Mouse (Mus musculus) neural tube, embryonic 13.5 days (tissue): ENCODE results near the gene Tekt1. TPM values are rescaled to one million over a fixed set of nuclear protein-coding genes. Genes with fewer than 3 reads are reported as not detected.
A peak's percentile ranks its signal among the peaks of the same experiment; 100 is the strongest.

Source experiments
- ATAC-seq: fragments of 200-750 bp; cut with Nextera tagmentation; 2 replicates; pipeline ENCODE4 v1.8.0; 2017; ENCODE audit warnings: low read depth, mild to moderate bottlenecking, moderate TSS enrichment, moderate library complexity
- H3K27ac ChIP-seq: fragments of 300-500 bp; sonication (generic); replicated peaks from 2 replicates; pipeline ENCODE4 v1.5.1; 2015; ENCODE audit warnings: moderate library complexity, mild to moderate bottlenecking, inconsistent platforms
- H3K27me3 ChIP-seq: fragments of 300-500 bp; sonication (generic); 2 replicates; pipeline ENCODE4 v1.6.1; 2015; ENCODE audit warnings: mild to moderate bottlenecking, inconsistent platforms
- H3K36me3 ChIP-seq: fragments of 300-500 bp; sonication (generic); 2 replicates; pipeline ENCODE4 v1.6.1; 2015; ENCODE audit warnings: mild to moderate bottlenecking, inconsistent platforms
- H3K4me1 ChIP-seq: fragments of 300-500 bp; sonication (generic); replicated peaks from 2 replicates; pipeline ENCODE4 v1.6.1; 2015; ENCODE audit warnings: inconsistent platforms
- H3K4me2 ChIP-seq: fragments of 300-500 bp; sonication (generic); 2 replicates; pipeline ENCODE4 v1.6.1; 2015; ENCODE audit warnings: inconsistent platforms, mild to moderate bottlenecking, moderate library complexity
- H3K4me3 ChIP-seq: fragments of 300-500 bp; sonication (generic); 2 replicates; pipeline ENCODE4 v1.5.1; 2015; ENCODE audit warnings: mild to moderate bottlenecking, inconsistent platforms
- H3K9ac ChIP-seq: fragments of 300-500 bp; sonication (generic); 2 replicates; pipeline ENCODE4 v1.6.1; 2015; ENCODE audit warnings: moderate library complexity, mild to moderate bottlenecking, inconsistent platforms
- H3K9me3 ChIP-seq: fragments of 300-500 bp; sonication (generic); 2 replicates; pipeline ENCODE4 v1.6.1; 2016; ENCODE audit warnings: inconsistent platforms
- WGBS: fragments of 180-500 bp; shearing (Covaris S2); methylation state at CpG from one replicate; pipeline ENCODE4 v1.1.7; 2015; 5-methylcytosine and 5-hydroxymethylcytosine counted together
- polyA plus RNA-seq: library from polyadenylated mRNA; unstranded; fragments of >200 nt; fragmentation: Nextera tagmentation; extraction: Ambion mirVana; gene quantifications from 2 replicates; pipeline ENCODE4 v1.2.1, GENCODE M21; 2015

Gene Tekt1
- polyA plus RNA-seq, 1 experiment from 2014 or later = 7.0 TPM

DNA sequence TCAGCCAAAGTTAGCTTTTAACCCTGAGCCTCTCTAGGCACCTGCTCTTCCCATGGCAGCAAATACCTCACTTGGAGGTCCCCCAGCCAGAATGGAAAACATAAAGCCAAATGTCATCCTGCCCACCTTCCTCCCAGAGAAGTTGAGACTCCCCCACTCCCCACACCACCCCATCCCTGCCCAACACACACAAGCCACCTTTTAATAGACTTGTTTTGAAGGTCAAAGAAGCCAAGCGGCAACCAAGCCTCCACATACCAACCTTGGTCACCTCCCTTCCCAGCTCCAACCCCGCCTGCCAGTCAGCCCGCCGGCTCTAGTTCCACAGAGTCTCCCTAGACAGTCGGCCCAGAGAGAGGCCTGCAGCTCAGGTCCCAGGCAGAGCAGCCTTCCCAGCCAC, 39.8 kb upstream of the Tekt1 start:
- WGBS = 70% methylated on average over 5 of the region's 5 CpGs
- no peak overlapping the region for H3K27ac ChIP-seq

DNA sequence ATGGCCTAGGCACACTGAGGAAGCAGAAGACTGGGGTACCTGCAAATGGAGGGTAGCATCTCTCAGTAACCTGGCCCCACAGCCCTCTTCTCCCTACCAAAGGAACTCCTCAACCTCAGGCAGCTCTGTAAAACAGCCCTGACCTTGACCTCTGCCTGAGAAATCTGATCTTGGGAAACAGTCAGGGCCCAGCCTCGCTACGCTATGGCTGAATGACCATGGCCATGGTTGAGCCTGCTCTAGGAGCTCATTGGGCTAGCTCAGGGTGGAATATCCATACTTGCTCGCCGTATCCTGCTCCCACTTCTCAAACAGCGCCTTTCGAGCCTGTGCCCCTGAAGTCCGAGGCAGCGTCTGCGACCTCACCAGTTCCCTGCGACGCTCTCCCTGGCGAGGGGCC, 38.8 kb upstream of the Tekt1 start:
- H3K27me3 ChIP-seq = no peaks in the 10 kb centered on the region
- H3K9ac ChIP-seq = no peak overlapping the region
- no peak overlapping the region for H3K4me2 ChIP-seq
- H3K27ac ChIP-seq = no peak overlapping the region
- H3K4me1 ChIP-seq = no peaks in the 10 kb centered on the region
- 85% methylated on average over 12 of the region's 12 CpGs for WGBS
- no peaks in the 10 kb centered on the region for H3K36me3 ChIP-seq
- no peak overlapping the region for H3K4me3 ChIP-seq
- H3K9me3 ChIP-seq = no peaks in the 10 kb centered on the region
- no peak for ATAC-seq

More for the DNA sequence above, 39.8 kb upstream of the Tekt1 start:
- no peaks in the 10 kb centered on the region for H3K36me3 ChIP-seq
- H3K27me3 ChIP-seq = 0 out of 2 replicates have a peak, but pooled peaks cover 5% of the 10 kb centered on the region
- H3K4me1 ChIP-seq = peaks cover 5% of the 10 kb centered on the region
- no peaks in the 10 kb centered on the region for H3K9me3 ChIP-seq
- no peak overlapping the region for H3K9ac ChIP-seq
- no peak overlapping the region for H3K4me3 ChIP-seq
- H3K4me2 ChIP-seq = no peak overlapping the region
- no peak for ATAC-seq

DNA sequence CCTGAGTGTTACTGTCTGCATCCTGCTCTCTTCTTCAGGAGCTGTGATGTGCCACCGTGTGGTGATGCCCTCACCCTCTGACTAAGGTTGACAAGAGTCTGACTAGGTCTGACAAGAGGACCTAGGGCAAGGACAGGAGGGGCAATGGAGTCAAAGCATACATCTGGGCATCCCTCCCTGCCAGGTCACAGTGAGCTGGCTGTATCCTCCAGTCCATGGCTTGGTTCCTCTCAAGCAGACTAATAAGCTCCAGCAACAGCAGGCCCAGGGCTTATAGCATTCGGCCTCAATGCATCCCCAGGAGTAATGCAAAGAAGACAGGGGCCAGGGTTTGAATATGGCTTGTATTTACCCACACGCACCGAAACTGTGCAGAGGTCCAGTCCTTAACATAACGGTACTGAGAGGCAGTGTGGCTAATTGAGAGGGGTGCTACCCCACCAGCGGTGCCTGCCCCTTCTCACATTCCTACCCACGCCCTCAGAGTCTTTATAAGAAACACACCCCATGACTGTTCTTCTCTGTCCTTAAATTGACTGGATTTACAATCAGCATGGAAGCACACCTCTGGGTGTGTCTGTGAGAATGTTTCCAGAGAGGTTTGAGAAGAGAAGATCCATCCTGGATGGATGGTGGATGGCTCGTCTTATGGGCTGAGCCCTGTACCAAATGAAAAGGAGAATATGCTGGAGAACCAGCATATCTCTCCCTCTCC, 35.7 kb upstream of the Tekt1 start:
- peaks cover 7% of the 10 kb centered on the region; the same call in 1 of the 2 replicates for H3K4me1 ChIP-seq
- no peak for ATAC-seq
- WGBS = 92% methylated on average over 8 of the region's 8 CpGs

DNA sequence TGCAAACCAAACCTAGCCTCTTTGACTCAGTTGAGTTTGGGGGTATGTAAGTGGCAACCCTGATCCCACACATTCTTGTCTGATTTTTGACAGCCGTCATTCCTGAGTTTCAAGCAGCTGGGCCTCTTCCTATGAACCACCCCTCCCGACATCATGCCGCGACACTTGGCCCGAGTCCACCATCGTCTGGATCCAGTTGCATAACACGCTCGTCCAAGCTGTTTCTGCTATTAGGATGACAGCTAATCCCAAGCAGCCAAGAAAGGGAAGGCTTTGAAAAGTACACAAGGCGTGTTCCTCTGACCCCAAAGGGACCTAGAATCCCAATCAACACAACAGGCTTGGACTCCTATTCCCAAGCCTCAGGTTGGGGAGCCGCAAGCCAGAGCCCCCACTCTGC, 34.8 kb upstream of the Tekt1 start:
- Histone ChIP-seq H3K27me3 (no peaks in the 10 kb centered on the region), H3K9me3 (no peaks in the 10 kb centered on the region), H3K4me1 (peaks cover 7% of the 10 kb centered on the region; the same call in 1 of the 2 replicates), H3K36me3 (no peaks in the 10 kb centered on the region), H3K4me2 (no peak overlapping the region), H3K4me3 (no peak overlapping the region), H3K9ac (no peak overlapping the region), H3K27ac (no peak overlapping the region)
- 81% methylated on average over 10 of the region's 10 CpGs for WGBS
- ATAC-seq = no peak

More for the DNA sequence above, 35.7 kb upstream of the Tekt1 start:
- Histone ChIP-seq H3K9ac (no peak overlapping the region), H3K27me3 (no peaks in the 10 kb centered on the region), H3K36me3 (no peaks in the 10 kb centered on the region), H3K4me3 (no peak overlapping the region), H3K9me3 (no peaks in the 10 kb centered on the region), H3K4me2 (no peak overlapping the region), H3K27ac (no peak overlapping the region)

DNA sequence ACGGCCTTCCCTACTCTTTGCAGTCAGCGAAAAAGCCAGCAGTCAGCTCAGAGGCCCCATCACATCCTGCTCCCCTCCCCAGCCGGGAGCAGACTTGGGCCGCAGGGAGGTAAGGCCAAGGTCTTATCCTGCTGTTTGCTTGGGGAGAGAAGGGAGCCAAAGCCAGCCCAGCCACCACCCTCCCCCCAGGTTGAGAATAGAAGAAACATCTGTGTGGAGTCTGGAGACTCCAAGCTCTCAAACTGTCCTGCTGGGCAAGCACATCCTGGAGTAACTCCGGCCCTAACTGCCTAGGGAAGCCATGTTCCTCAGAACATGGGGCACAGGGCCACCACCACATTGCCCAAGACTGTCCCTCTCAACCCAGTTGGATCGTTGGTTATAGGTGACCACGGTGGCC, 34.4 kb upstream of the Tekt1 start:
- no peaks in the 10 kb centered on the region for H3K36me3 ChIP-seq
- H3K9ac ChIP-seq = no peak overlapping the region
- no peak for ATAC-seq
- no peak overlapping the region for H3K4me3 ChIP-seq
- WGBS = 83% methylated on average over 7 of the region's 7 CpGs
- H3K4me1 ChIP-seq = peaks cover 7% of the 10 kb centered on the region; the same call in 1 of the 2 replicates
- H3K27me3 ChIP-seq = no peaks in the 10 kb centered on the region
- no peaks in the 10 kb centered on the region for H3K9me3 ChIP-seq
- no peak overlapping the region for H3K27ac ChIP-seq
- no peak overlapping the region for H3K4me2 ChIP-seq

DNA sequence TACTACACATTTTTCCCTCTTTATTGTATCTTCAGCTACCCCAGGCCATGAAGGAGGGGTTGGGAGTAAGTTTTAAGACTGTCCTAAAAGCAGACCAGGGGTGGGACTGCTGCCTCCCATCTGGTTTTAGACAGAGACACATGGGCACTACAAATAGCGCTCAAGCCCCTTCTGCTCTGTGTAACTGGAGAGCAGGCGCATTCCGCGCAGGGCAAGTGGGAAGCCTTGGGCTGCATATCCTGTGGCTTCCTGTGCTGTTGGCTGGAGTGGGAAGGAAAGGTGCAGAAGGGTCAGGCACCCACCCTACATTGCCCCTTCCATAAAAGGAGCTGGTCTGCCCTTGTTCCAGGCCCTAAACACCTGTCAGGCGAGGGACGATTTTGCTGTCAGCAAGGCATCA, 33.4 kb upstream of the Tekt1 start:
- no peak overlapping the region for H3K27ac ChIP-seq
- no peak overlapping the region for H3K4me3 ChIP-seq
- no peaks in the 10 kb centered on the region for H3K36me3 ChIP-seq
- peaks cover 7% of the 10 kb centered on the region; the same call in 1 of the 2 replicates for H3K4me1 ChIP-seq
- H3K9me3 ChIP-seq = no peaks in the 10 kb centered on the region
- WGBS = 86% methylated on average over 6 of the region's 6 CpGs
- no peak overlapping the region for H3K4me2 ChIP-seq
- no peak overlapping the region for H3K9ac ChIP-seq
- H3K27me3 ChIP-seq = no peaks in the 10 kb centered on the region
- no peak for ATAC-seq

DNA sequence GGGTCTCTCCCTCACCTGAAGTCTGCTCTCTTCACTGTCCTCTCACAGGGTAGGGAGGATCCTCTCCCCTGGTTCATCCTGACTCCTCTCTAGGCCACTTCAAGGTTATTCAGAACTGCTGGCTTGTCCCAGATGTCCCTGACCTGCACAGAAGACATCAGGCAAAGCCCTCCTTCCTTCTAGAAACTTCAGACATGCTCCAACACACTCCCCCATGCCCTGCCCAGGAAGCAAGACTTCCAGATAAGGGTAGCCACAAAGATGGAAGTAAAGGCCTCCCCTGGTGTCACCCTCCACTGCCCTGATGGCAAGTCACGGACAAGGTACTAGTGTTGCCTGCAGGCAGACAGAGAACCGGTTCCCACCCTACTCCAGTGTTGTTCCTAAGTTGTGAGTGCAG, 32.5 kb upstream of the Tekt1 start:
- Histone ChIP-seq H3K9ac (no peak overlapping the region), H3K4me1 (peaks cover 7% of the 10 kb centered on the region; the same call in 1 of the 2 replicates), H3K4me3 (no peak overlapping the region), H3K9me3 (no peaks in the 10 kb centered on the region), H3K27me3 (no peaks in the 10 kb centered on the region), H3K27ac (no peak overlapping the region), H3K4me2 (no peak overlapping the region), H3K36me3 (no peaks in the 10 kb centered on the region)
- WGBS = 88% methylated on average over 2 of the region's 2 CpGs
- no peak for ATAC-seq

DNA sequence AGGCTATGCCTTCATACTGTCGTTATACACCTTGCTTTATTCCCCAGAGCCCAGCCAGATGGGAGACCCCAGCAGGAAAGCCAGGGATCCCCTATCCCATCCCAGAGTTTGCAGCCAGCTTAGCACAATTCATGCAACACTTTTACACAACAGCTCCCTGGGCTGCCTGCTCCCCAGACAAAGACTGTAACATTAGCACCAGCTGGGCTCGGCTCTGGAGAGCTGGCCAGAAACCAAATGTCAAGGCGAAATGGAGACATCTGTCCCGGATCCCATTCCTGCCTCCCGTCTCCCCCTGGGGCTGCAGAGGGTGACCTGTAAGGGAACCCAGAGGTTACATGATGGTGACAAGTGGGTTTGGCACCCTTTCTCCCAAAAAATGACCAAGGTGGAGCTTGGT, 31.4 kb upstream of the Tekt1 start:
- Histone ChIP-seq H3K27me3 (no peaks in the 10 kb centered on the region), H3K4me3 (no peak overlapping the region), H3K4me1 (peaks cover 7% of the 10 kb centered on the region; the same call in 1 of the 2 replicates), H3K27ac (0 out of 2 replicates have a peak overlapping the region, but pooled peaks have one; percentile 13), H3K9ac (no peak overlapping the region), H3K36me3 (no peaks in the 10 kb centered on the region), H3K4me2 (no peak overlapping the region), H3K9me3 (no peaks in the 10 kb centered on the region)
- peak; percentile 47; the same call in 1 of the 2 replicates for ATAC-seq
- 39% methylated on average over 5 of the region's 5 CpGs for WGBS

DNA sequence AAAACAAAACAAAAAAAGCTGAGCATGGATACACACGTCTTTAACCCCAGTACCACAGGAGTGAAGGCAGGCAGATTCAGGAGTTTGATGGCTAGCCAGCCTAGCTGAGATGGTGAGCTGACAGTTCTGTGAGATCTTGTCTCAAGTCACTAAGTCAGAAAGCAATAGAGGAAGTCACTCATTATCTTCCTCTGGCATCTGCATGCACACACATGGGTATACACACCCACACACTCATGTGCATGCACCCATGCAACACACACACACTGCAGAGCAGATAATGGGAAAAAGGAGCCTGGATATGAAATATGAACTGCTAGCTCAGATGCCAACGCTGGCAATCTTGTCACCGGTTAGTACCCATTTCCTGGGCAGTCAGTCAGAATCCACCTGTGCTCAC, 31.0 kb upstream of the Tekt1 start:
- no peak for ATAC-seq
- WGBS = 91% methylated on average over 3 of the region's 3 CpGs
- 0 out of 2 replicates have a peak overlapping the region, but pooled peaks have one; percentile 13 for H3K27ac ChIP-seq
- no peak overlapping the region for H3K4me3 ChIP-seq
- H3K4me2 ChIP-seq = no peak overlapping the region
- H3K9me3 ChIP-seq = no peaks in the 10 kb centered on the region
- no peaks in the 10 kb centered on the region for H3K36me3 ChIP-seq
- peaks cover 7% of the 10 kb centered on the region; the same call in 1 of the 2 replicates for H3K4me1 ChIP-seq
- no peak overlapping the region for H3K9ac ChIP-seq
- H3K27me3 ChIP-seq = no peaks in the 10 kb centered on the region

DNA sequence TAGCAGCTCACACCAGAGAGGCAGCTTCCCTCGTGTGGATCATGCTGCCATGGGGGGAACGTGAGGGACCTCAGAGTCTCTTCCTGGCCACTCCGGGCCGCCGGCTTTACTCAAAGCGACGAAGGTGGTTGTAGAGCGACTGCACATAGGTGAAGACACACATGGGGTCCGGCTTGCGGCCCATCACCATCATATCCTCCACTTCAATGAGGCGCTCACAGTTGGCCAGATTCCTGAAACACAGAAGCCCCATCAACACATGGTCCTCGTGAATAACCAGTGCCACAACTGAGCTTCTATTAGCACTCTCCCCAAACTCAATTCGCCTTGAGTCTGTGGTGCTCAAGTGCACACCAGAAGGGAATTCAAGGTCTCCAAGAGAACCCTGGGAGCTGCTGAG, 28.9 kb upstream of the Tekt1 start:
- Histone ChIP-seq H3K9me3 (no peaks in the 10 kb centered on the region), H3K27me3 (no peaks in the 10 kb centered on the region), H3K36me3 (no peaks in the 10 kb centered on the region), H3K4me2 (no peak overlapping the region), H3K27ac (no peak overlapping the region), H3K9ac (no peak overlapping the region), H3K4me3 (no peak overlapping the region), H3K4me1 (peaks cover 7% of the 10 kb centered on the region; the same call in 1 of the 2 replicates)
- no peak for ATAC-seq
- WGBS = 91% methylated on average over 13 of the region's 13 CpGs

DNA sequence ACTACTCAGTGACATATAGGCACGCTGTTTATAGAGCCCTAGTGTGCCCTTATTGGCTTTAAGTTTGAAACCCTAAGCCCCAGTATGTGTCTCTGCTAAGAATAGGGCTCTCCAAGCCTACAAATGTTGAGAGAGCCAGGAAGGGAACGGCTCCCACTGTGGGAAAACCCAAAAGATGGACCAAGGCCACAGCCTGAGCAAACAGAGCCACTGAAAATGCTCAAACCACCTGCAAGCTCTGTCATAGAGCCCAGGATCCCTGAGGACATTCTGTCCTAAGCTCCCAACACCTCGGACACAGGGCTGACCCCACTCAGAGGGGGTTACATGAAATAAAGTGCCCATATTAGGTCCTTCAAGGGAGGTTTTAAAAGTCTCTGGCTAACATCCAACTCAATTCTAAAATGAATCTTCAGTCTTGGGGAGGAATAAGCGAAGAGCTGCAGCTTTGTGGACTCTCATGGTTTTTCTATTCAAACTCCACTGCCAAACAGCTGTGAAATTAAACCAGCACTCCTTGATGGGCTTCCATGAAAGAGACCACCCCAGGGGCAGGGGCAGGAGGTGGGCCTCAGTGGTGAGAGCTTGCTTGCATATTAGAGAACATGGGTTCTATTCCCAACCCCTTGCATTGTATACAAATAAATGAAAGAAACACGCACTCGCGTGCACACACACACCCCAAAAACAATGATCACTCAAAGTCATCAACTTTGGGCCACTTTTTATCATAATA, 27.3 kb upstream of the Tekt1 start:
- H3K4me1 ChIP-seq = peaks cover 7% of the 10 kb centered on the region; the same call in 1 of the 2 replicates
- no peak overlapping the region for H3K27ac ChIP-seq
- ATAC-seq = no peak
- H3K4me2 ChIP-seq = no peak overlapping the region
- H3K9ac ChIP-seq = no peak overlapping the region
- H3K4me3 ChIP-seq = no peak overlapping the region
- H3K27me3 ChIP-seq = no peaks in the 10 kb centered on the region
- WGBS = 88% methylated on average over 7 of the region's 7 CpGs
- H3K9me3 ChIP-seq = no peaks in the 10 kb centered on the region
- no peaks in the 10 kb centered on the region for H3K36me3 ChIP-seq

DNA sequence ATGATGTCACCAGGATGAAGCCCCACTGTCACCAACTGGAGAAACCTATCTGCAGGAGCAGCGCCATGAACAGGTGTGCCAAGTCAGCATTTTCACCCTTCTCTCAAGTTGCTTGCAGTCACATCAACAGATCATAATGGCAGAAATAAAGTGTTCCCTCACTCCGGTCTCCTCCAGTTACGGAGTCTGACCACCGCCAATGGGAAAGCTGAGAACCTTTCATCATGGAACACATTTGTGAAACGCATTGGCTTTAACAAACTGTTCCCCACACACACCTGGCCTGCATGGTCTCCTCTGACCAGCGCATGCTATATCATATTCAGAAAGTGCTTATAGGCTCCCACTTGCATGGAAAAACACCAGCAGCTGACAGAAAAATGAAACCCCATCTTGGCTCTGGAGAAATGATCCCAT, 25.9 kb upstream of the Tekt1 start:
- H3K4me1 ChIP-seq = no peaks in the 10 kb centered on the region
- no peak overlapping the region for H3K27ac ChIP-seq
- no peak overlapping the region for H3K9ac ChIP-seq
- no peak overlapping the region for H3K4me2 ChIP-seq
- no peaks in the 10 kb centered on the region for H3K9me3 ChIP-seq
- no peak for ATAC-seq
- no peaks in the 10 kb centered on the region for H3K27me3 ChIP-seq
- no peaks in the 10 kb centered on the region for H3K36me3 ChIP-seq
- no peak overlapping the region for H3K4me3 ChIP-seq
- 92% methylated on average over 6 of the region's 6 CpGs for WGBS
